Mouse (Mus musculus) colon, adult 2 months (tissue): ENCODE measurements around the gene Hsfy2. TPM values are rescaled to one million over a fixed set of nuclear protein-coding genes. Genes with fewer than 3 reads are reported as not detected.

Source experiments
- polyA plus RNA-seq: library from polyadenylated mRNA; depleted of rRNA; stranded (reverse); fragments of >200 nt; gene quantifications from 2 replicates; pipeline ENCODE4 v1.2.3, GENCODE M21; 2012; rRNA removed

Gene Hsfy2
- not detected in 2 replicates for polyA plus RNA-seq

GRCm38 (mm10) chr1:56637335-56637734 lies at the start of gene Hsfy2:
Hsfy2 (minus strand) TSS chr1:56637435.

